Mouse (Mus musculus) E14TG2a.4 (cell line): ENCODE measurements around the gene Guca1b.
"Not testable (repeated sequence)": the region's sequence is repeated elsewhere in the genome, so short reads cannot be mapped to it uniquely, and the experiment has no call there.

Experiments
- CTCF ChIP-seq: conservative IDR thresholded peaks from 2 replicates; pipeline ENCODE4 v1.5.1; 2014; ENCODE audit warnings: low read length
- NANOG ChIP-seq: IDR thresholded peaks from 2 replicates; pipeline ENCODE4 v1.6.1; 2014; ENCODE audit warnings: borderline replicate concordance, low read length, mixed read lengths
- POU5F1 ChIP-seq: IDR thresholded peaks from 2 replicates; pipeline ENCODE4 v1.6.1; 2014; ENCODE audit warnings: low read length, borderline replicate concordance

GRCm38 (mm10) chr17:47422616-47423015 lies 37.4 kb downstream of the Guca1b start:
- TF ChIP-seq CTCF, NANOG, POU5F1: not testable (repeated sequence)
